Mouse (Mus musculus) gastrocnemius, adult 8-10 months (tissue): ENCODE data around the gene Limd2. TPM values are rescaled to one million over a fixed set of nuclear protein-coding genes. Genes with fewer than 3 reads are reported as not detected.
A peak's percentile ranks its signal among the peaks of the same experiment; 100 is the strongest.
"Not testable (repeated sequence)": the region's sequence is repeated elsewhere in the genome, so short reads cannot be mapped to it uniquely, and the experiment has no call there.

Experiments
- DNase-seq, 2 experiments: peaks; one replicate each; pipeline ENCODE4 v3.0.0; 2022; ENCODE audit warnings: low spot score in 2 of 2
- total RNA-seq, 4 experiments: library from RNA; stranded (reverse); gene quantifications; 2 replicates each; pipeline ENCODE4 v1.2.4; 2022

The Limd2 gene
- 1 to 10 TPM; 2.2 to 2.8 (median 2.4) TPM for total RNA-seq

GRCm38 (mm10) chr11:106160841-106161721 is at the start of gene Limd2, which contains the start of gene Gm10840:
Limd2 (minus strand) TSS chr11:106160860.
Gm10840 (plus strand) TSS chr11:106160850.
- DNase-seq = no peak

- DNase-seq = no peak
Observed at GRCm38 (mm10) chr11:106202123-106202465, 41.4 kb upstream of the Limd2 start, which contains the start of gene Strada. Strada (minus strand) TSS chr11:106202168.

- no peak for DNase-seq
Observed at GRCm38 (mm10) chr11:106201337-106202122, 40.9 kb upstream of the Limd2 start.

- DNase-seq = no peak
Observed at GRCm38 (mm10) chr11:106200756-106201155, 40.1 kb upstream of the Limd2 start.

- not testable (repeated sequence) for DNase-seq
Observed at GRCm38 (mm10) chr11:106199997-106200396, 39.3 kb upstream of the Limd2 start.

- no peak for DNase-seq
Observed at GRCm38 (mm10) chr11:106198277-106198676, 37.6 kb upstream of the Limd2 start.

GRCm38 (mm10) chr11:106195341-106195740 is 34.7 kb upstream of the Limd2 start:
- no peak for DNase-seq

GRCm38 (mm10) chr11:106194891-106195290 is 34.2 kb upstream of the Limd2 start:
- no peak for DNase-seq

GRCm38 (mm10) chr11:106194155-106194541 is 33.5 kb upstream of the Limd2 start:
- DNase-seq = no peak

- peak; percentile 90 to 94 for DNase-seq
Observed at GRCm38 (mm10) chr11:106193371-106194154, 32.9 kb upstream of the Limd2 start.

GRCm38 (mm10) chr11:106192657-106193370 is 32.2 kb upstream of the Limd2 start:
- DNase-seq = no peak

GRCm38 (mm10) chr11:106192241-106192640 is 31.6 kb upstream of the Limd2 start:
- DNase-seq = no peak

- DNase-seq = no peak
Observed at GRCm38 (mm10) chr11:106191716-106192115, 31.1 kb upstream of the Limd2 start.

GRCm38 (mm10) chr11:106187326-106187725 is 26.7 kb upstream of the Limd2 start:
- DNase-seq = no peak

- no peak for DNase-seq
Observed at GRCm38 (mm10) chr11:106180449-106180801, 19.8 kb upstream of the Limd2 start.

- DNase-seq = no peak
Observed at GRCm38 (mm10) chr11:106179711-106180448, 19.2 kb upstream of the Limd2 start.

GRCm38 (mm10) chr11:106178036-106178782 is 17.5 kb upstream of the Limd2 start:
- no peak for DNase-seq

GRCm38 (mm10) chr11:106176372-106176771 is 15.7 kb upstream of the Limd2 start:
- no peak for DNase-seq

GRCm38 (mm10) chr11:106175081-106175480 is 14.4 kb upstream of the Limd2 start:
- peak; percentile 64 to 77 for DNase-seq
